Mouse (Mus musculus) layer of hippocampus, adult 9-10 months (tissue): ENCODE results near the gene Zc3h7a.
A peak's percentile ranks its signal among the peaks of the same experiment; 100 is the strongest.
"Not testable (repeated sequence)": the region's sequence is repeated elsewhere in the genome, so short reads cannot be mapped to it uniquely, and the experiment has no call there.

Experiments used
- DNase-seq: peaks from one replicate; pipeline ENCODE4 v3.0.0; 2022; ENCODE audit warnings: low spot score

Zc3h7a gene

DNA sequence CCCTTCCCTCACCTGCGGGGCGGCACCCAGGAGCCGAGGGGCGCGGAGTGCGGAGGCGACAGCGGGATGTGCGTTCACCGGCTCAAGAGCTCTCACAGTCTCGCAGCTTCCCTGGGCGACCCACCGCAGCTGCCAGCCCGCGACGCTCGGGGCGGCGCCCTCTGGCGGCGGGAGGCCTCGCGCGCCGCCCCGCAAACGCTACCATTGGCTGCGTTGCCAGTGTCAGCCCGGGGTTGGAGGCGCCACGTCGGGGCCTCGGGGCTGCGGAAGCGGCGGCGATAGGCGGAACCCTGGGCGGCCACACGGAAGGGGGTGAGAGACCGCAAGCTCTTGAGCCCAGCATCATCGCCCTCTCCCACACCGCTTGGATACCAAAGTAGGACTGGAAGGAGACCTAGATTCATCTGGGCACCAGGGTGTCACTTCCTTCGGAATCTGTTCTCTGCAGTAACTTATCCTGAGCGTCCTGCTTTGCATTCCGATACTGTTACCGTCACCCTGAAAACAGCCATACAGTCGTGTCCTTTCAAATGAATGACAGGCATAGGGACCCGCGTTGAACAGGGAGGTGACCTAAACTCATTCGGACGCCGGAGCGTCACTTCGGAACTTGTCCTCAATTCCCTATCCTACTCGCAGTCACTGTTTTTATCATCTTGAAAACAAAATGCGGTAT lies at the start of gene Zc3h7a:
Gene Zc3h7a, minus strand, starts transcription at position 186 of the 676 bp plus-strand sequence.
- peak; percentile 72 for DNase-seq

- DNase-seq: no peak
These were observed 41.6 kb upstream of the Zc3h7a start for GRCm38 (mm10) chr16:11217801-11218200.

DNA sequence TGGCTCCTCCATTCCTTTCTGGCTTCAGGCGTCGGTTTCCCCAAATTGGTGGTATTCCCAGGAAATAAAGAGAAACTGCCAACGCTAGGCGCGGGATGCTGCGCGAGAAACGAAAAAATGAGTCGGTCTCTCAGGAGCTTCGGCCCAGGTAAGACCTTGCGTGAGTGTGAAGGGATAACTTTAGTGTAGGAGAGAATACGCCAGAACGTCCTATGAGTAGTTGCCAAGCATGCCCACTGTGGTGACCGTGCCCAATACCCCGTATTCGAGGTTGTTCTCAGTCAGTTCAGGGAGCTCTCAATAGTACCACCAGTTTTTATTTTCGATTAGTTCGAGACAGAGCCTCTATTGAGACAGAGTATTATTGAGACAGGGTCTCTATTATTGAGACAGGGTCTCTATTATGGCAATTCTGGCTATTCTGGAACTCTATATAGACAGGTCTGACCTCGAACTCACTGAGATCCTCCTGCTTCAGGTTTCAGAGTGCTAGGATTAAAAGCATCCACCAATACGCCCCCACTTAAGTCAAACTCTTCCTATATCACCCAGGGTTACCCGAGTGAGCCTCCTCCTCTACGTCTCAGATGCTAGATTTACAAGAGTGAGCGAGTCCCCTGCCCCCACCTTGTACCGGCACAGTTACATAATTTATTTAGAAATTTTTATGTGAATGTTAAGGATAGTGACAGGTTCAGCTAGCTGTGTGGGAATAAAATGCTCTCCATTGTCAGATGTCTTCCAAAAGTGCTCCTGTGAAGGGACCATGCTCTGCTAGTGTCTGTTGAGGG lies 27.6 kb upstream of the Zc3h7a start:
- no peak for DNase-seq

DNA sequence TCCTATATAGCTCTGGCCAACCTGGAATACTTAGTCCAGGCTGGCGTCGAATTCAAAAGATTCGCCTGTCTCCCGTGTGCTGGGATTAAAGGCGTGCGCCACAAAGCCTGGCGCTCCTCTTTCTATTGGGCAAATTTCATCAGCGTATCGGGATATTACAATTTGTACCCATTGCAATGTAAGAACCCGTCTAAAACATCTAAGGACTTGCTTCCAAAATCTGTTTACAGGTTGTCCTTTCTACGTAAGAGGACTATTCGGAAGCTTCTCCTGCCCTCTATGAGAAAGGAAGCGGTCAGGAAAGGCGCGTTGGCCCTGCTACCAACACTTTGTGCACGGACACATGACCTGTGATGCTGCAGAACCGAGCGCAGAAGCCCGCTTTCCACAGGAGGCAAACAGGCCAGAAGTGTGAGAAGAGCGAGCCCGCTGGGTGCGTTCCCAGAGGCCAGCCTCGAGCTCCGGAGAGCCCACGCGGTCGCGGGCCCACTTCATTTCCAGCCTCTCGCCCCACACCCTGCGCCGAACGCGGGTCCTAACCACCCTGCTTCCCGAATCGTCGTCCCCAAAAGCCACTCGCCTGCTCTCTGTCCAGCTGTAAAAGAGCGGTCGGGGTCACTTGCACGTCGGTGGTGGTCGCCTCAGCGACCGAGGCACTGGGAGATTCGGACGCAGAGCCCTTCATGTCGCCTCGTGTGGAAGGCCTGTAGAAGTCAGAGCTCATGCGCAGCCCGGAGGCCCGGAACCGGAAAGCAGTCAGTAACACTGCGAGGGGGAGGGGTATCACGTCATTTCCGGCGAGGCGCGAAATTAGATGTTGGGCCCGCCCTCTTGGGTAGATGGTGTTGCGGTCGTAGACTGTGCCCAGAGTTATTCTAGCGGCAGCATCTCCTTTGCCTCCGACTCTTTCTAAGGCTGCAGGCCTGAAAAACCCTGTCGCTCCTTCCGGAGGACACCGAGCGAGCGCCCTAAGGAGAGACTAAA lies 26.7 kb upstream of the Zc3h7a start, which contains the start of gene Rsl1d1:
Gene Rsl1d1, minus strand, starts transcription at position 761 of the 984 bp plus-strand sequence.
- DNase-seq: peak; percentile 83

DNA sequence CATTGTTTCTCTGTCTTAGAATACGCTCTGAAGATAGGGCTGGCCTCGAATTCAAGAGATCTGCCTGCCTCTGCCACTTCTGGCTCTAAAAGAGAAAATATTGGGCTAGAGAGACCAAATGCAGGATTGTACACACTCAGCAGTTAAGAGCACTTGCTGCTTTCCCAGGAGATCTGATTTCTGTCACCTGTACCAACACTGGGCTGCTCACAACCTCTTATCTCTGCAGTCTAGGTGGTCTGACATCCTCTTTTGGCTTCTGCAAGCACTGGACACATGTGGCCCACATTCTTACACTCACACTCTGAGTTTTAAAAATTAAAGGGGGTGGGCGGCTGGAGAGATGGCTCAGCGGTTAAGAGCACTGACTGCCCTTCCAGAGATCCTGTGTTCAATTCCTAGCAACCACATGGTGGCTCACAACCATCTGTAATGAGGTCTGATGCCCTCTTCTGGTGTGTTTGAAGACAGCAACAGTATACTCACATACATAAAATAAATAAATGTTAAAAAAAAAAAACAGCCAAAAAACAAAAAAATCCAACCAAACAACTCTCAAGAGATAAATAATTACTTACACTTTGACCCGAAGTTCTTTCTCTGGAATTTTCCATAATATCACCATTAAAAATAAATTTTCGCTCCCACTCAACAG lies 25.7 kb upstream of the Zc3h7a start:
- DNase-seq: no peak

GRCm38 (mm10) chr16:11200247-11200646 lies 24.1 kb upstream of the Zc3h7a start:
- no peak for DNase-seq

- no peak for DNase-seq
These were observed 22.3 kb upstream of the Zc3h7a start for GRCm38 (mm10) chr16:11198467-11198866.

DNA sequence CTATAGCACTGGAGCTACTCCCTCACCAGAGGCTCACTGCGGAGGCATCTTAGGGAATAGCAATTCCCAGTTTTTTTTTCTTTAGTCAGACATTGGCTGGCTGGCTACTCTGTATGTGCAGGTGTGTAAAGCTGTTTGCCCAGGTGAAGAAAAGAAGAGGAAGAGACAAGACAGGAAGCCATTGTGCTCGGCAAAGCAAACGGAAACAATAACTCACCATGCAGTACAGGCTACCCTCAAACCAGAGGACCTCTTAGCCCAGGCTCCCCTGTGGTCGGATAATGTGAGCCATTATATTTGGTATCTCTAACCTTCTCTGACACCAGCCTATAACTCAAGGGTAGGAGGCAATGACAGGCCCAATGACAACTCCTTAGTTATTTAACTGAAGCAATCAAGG lies 20.9 kb upstream of the Zc3h7a start:
- DNase-seq: no peak

DNA sequence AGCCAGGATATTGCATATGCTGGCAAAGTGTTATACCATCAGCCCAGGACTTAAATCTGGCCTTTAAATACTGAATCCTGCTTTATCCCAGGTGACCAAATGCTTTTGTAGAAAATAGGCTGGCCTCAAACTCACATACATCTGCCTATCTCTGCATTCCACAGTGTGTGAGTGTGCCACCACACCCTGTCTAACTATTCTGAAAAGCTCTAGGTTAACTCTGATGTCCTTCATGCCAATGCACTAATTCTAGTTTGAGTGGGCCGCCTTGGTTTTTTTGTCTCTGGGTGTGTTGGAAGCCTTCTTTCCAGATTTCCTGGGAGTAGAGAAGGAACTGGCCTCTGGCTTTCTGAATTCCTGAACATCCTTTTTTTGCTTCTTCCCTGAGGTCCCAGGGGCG lies 17.0 kb upstream of the Zc3h7a start:
- no peak for DNase-seq

DNA sequence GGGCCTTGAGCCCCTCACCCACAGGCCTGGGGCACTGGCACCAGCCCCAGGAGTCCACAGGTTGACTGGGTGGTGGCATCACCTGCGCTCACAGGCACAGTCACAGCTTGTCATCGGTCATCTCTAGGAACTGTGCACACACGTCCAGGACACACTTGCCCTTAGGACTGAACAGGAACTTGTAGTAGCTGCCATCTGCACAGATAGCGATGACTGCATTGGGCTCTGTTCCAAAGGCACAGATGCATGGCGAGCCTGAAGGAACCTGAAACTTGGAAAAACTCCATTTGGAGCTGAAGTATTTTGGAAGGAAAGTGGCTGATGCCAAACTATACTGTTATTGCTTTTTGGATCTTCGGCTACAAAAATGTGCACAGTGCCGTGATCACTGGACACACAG lies 14.0 kb upstream of the Zc3h7a start:
- no peak for DNase-seq

DNA sequence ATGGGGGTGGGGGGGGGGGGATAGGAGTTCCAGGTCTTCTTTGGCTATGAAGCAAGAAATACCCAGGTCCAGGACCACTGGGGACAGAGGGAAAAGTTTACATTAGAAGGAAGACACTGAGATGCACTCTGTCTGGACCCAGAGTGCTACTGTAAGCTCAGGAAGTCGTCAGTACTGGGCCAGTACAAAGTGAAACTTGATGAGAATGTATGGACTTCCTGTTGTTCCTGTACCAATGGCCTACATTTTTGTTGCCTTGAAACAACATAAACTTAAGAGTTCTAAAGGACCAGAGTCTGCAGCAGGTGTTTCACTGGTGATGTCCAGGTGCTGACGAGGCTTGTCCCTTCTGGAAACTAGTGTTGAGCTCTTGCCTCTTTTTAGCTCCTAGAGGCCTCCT lies 1.2 kb upstream of the Zc3h7a start:
- no peak for DNase-seq

GRCm38 (mm10) chr16:11176884-11177244 lies 671 bp upstream of the Zc3h7a start:
- DNase-seq: no peak

DNA sequence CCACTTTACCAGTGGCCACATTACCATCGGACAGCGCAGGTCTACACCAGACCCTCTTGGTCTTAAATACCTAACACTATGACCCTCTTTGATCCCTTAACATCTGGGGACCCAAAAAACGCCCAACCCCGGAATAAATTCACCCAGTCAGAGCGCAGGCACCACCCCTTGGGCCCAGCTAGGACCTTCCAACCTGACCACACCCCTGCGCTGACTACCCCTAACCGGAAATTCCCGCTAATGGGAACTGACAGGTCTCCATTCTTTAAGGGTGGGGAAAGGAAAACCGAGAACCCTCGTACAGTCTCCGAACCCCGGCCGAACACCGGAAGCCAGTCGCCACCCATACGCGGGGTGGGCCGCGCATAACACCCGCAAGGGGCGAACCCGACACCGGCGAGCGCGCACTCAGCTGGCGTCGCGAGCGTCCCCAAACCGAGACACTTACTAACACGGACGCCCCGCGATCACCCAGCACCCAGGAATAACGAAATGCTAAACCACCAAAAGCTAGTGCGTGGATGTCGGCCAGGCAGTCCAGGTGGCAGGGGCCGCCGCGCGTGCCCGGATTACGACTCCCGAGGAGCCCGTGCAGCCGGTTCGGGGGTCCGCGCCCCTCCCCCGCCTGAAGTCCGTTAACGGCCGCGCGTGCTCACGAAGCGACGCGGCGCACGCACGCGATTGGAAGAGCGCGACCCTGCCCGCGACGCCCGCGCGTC lies 545 bp downstream of the Zc3h7a start:
- DNase-seq: no peak

DNA sequence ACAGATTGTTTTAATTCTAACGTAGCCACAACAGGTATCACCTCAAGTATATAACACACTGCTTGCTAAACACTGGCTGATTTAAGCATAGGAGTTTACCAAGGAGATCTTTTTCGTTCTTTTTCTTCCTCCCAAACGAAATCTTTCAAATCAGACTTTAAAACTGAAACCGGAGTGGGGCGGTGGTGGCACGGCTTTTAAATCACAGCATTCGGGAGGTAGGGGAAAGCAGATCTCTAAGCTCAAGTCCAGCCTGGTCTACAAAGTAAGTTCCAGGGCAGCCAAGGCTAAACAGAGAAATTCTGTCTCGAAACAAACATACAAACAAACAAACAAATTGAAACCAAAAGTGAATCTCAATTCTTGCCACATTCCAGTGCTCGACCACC lies 1.1 kb downstream of the Zc3h7a start:
- no peak for DNase-seq

DNA sequence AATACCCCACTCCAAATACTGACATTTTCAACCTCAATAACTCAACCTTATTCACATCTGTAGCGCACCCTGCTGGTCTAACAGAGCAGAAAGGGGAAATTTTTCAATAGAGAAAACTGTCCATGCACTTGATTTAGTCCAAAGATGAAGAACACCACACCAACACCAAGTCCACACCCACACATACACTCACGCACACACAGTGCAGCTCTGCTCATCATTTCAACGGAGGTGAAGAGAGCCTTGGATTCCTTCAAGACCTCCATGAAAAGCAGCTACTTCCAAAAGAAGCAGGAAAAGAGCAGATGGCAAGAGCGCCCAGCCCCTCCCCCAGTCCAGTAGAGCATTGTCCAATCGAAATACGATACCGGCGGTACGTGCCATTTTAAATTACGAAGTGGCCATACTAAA lies 1.5 kb downstream of the Zc3h7a start:
- DNase-seq: peak; percentile 60

GRCm38 (mm10) chr16:11171679-11172078 lies 4.5 kb downstream of the Zc3h7a start:
- DNase-seq: no peak

- no peak for DNase-seq
These were observed 9.8 kb downstream of the Zc3h7a start for GRCm38 (mm10) chr16:11166431-11166830.

DNA sequence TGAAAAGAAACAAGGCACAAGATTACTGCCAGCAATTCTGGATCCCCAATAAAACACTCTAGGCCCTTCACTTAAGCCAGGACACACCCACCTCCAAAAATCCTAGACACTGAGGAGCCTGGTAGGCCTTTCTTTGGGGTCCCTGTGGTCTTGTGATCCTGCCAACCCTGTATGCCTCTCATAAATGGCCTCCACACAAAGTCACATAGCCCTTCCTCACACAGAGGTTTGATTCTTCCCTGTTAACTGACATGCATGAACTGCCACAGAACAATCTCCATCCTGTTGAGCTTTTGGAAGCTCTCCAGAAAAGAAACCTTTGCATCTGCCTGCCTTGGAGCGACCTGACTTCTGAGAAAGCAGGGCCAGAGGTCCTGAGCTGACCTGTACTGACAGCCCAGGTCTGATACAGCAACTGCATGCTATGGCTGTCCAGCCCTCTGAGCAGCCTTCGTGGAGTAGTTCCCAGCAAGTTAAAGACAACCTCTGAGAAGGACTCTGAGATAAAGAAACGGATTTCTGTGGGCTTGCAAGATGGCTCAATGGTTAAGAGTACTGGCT lies 11.4 kb downstream of the Zc3h7a start:
- no peak for DNase-seq

- not testable (repeated sequence) for DNase-seq
These were observed 18.5 kb downstream of the Zc3h7a start for GRCm38 (mm10) chr16:11157721-11158120.

DNA sequence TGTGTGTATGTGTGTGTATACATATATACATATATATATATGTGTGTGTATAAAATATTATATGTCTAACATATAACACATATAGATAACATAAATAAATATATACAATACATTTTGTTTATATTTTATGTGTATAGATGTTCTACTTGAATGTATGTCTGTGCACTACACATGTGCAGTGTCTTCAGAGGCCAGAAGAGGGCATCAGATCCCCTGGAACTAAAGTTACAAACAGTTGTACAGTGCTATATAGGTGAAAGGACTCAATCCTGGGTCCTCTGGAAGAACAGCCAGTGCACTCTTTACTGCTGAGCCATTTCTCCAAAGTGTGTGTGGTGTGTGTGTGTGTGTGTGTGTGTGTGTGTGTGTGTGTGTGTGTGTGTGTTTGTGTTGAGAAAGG lies 21.7 kb downstream of the Zc3h7a start:
- no peak for DNase-seq
